Mouse (Mus musculus) spleen, adult 18-20 months (tissue): ENCODE measurements around the gene Ier3.

Source experiments
- DNase-seq, 2 experiments: peaks; one replicate each; pipeline ENCODE4 v3.0.0; 2022; ENCODE audit warnings: mixed read lengths in 2 of 2

Ier3 gene

GRCm38 (mm10) chr17:35869346-35870067 lies 48.0 kb downstream of the Ier3 start:
- DNase-seq: peak in 1 of 2 experiments; percentile 38

GRCm38 (mm10) chr17:35870151-35870883 lies 48.8 kb downstream of the Ier3 start:
- DNase-seq: peak; percentile 76 to 82

- DNase-seq: peak in 1 of 2 experiments; percentile 46
Observed at GRCm38 (mm10) chr17:35870884-35871696, 49.6 kb downstream of the Ier3 start.
